Mouse (Mus musculus): ENCODE measurements around the gene Rnf31.

Gene Rnf31

GRCm38 (mm10) chr14:55576376-55576775 lies 15.1 kb upstream of the Rnf31 start:
- no peak for DNase-seq (ENCODE audit: extremely low read depth, insufficient read length, low spot score)

GRCm38 (mm10) chr14:55577871-55578667 lies 13.4 kb upstream of the Rnf31 start, which contains the start of gene Psme1:
Gene Psme1 (plus strand): TSS chr14:55578123.
- peak; percentile 83 for DNase-seq (ENCODE audit: extremely low read depth, insufficient read length, low spot score)

- DNase-seq (ENCODE audit: extremely low read depth, insufficient read length, low spot score) = no peak
Measured at GRCm38 (mm10) chr14:55578668-55579269, 12.7 kb upstream of the Rnf31 start.

DNA sequence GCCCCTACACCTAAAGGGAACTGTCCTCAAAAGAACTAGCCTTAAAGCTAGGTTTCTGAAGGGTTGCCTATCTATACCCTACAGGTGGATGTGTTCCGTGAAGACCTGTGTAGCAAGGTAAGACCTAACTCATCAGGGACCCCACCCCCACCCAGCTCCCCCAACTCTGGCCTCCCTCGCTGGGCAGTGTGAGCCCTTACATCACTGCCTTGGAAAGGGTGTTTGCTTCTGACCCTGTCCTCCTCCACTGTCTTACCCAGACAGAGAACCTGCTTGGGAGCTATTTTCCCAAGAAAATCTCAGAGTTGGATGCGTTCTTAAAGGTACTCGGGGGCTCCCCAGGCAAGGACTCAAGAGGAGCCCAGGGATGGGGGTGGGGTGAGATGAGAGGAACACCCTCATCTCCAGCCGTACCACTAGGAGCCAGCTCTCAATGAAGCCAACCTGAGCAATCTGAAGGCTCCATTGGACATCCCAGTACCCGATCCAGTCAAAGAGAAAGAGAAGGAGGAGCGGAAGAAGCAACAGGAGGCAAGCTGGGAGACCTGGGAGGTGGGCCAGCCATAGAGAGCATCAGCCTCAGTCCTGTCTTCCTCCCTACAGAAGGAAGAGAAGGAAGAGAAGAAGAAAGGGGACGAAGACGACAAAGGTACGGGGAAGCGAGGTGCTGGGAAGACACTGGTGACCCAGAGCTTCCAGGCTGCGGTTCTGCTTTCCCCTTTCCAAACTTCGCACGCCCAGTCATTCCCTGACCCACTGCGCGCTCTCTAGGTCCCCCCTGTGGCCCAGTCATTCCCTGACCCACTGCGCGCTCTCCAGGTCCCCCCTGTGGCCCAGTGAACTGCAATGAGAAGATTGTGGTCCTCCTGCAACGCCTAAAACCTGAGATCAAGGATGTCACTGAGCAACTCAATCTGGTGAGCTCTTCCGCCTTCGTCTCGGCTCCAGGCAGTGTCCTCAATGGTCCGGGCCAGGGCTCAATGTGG lies 11.7 kb upstream of the Rnf31 start:
- DNase-seq (ENCODE audit: extremely low read depth, insufficient read length, low spot score) = no peak

DNA sequence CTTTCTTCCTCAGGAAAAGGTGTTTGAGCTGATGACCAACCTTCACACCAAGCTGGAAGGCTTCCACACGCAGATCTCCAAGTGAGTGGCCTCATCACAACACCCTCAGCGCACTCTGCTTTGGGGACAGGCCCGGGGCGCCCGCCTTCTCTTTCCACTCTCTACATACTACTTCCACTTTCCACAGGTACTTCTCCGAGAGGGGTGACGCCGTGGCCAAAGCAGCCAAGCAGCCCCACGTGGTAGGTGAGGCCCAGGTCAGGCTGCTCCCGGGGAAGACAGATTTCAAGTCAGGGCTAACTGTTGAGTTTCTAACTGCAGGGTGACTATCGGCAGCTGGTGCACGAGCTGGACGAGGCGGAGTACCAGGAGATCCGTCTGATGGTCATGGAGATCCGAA lies 10.8 kb upstream of the Rnf31 start:
- no peak for DNase-seq (ENCODE audit: extremely low read depth, insufficient read length, low spot score)

DNA sequence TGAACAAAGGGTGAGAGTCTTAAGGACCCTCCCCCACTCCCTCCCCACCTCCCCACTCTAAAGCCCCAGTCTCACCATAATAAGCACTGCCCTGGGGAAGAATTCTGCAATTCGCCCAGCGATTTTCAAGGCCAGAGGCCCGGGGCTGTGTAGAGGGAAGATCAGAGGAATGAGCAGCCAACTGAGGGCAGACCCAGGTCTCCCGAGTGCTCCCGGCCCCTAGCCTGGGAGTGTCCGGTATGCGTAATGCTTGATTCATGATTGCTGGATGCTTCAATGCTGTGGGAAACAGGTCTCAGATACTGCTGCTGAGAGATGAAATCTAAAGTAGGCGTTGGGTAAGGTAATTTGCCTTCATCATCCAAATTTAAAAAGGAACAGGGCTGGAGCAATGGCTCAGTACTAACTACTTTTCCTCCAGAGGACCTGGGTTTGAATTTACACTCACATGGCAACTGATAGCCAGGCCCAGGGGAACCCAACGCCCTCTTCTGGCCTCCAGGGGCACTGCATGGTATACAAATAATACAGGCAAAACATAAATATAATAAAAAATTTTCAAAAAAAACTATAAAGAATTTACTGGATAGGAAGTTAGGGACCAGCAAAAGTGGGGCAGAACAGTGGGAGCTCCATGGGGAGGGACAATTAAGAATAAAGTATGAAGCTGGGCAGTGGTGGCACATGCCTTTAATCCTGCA lies 9.4 kb upstream of the Rnf31 start:
- no peak for DNase-seq (ENCODE audit: extremely low read depth, insufficient read length, low spot score)

DNA sequence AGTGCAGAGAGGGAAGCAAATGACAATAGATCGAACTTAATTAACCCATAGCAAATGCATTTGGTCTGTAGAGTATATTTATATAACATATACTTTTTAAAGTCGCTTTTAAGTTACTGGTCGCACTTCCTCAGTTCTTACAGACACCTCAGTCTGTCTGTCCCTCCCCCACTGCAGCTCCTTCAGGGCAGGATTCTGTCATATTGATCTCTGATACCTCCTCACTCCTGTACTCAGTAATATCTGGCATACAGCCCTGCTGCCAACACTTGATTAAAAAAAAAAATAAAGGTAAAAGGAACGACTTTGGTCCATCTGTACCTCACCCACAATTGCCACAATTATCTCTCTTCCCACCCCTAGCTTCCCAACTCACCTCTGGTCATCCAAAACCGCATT lies 7.2 kb upstream of the Rnf31 start:
- DNase-seq (ENCODE audit: extremely low read depth, insufficient read length, low spot score) = no peak

DNA sequence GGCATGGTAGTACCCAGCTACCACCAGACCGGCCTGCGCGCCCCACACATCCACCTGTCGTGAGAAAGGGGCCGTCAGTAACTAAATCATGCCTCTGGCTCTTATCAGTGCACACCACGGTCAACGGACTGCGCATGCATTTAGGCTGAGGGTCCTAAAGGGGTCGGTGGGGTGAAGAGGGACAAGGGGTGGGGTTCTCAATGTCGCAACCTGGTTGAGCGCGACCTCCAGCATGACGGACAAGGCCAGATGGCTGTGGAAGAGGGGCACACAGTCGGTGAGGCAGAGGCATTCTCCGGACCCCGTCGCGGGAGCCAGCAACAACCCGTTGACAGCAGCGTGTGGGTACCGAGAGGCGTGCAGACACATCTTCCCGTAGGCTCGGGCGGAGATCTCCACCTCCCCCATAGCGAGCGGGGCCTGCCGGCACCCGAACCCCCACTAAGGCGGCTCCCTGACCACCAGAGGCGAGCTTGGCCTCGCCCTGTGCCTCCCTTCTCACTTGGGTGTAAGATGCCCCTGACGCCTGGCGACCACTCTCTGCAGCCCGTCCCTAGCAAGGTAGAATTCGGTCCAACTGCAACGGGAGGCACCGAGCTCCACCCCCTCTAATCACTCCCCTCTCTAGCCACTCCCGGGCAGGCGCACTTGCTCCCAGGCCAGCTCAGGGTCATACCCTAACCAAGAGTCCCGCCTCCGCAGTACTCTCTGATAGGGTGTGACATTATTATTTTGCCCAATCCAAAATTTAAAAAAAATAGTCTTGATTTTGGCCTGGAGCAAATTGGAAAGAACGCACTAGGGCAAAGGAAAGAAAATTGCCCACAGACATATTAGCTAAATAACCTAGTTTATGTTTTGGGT lies 6.6 kb upstream of the Rnf31 start, which contains the start of gene Emc9:
Gene Emc9 (minus strand): TSS at position 601 of the 864 bp plus-strand sequence.
- peak; percentile 69 for DNase-seq (ENCODE audit: extremely low read depth, insufficient read length, low spot score)

- DNase-seq (ENCODE audit: extremely low read depth, insufficient read length, low spot score) = no peak
Measured at GRCm38 (mm10) chr14:55585566-55585960, 5.9 kb upstream of the Rnf31 start.

DNA sequence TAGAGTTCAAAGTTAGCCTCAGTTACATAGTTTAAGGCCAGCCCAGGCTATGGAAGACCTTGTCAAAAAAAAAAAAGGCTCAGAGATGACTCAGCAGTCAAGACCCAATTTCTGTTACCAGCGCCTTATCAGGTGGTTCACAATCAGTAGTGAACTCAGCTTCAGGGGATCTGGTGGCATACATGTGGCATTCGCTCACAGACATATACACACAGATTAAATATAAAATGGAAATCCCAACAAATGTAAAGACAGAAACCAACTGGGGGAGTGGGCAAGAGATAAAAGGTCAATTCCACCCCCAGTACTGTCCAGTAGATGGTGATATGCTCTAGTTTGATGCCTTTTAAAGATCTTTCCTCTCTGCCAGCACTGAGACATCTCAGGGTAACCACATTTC lies 5.4 kb upstream of the Rnf31 start:
- DNase-seq (ENCODE audit: extremely low read depth, insufficient read length, low spot score) = no peak

- no peak for DNase-seq (ENCODE audit: extremely low read depth, insufficient read length, low spot score)
Measured at GRCm38 (mm10) chr14:55589271-55589670, 2.2 kb upstream of the Rnf31 start.

DNA sequence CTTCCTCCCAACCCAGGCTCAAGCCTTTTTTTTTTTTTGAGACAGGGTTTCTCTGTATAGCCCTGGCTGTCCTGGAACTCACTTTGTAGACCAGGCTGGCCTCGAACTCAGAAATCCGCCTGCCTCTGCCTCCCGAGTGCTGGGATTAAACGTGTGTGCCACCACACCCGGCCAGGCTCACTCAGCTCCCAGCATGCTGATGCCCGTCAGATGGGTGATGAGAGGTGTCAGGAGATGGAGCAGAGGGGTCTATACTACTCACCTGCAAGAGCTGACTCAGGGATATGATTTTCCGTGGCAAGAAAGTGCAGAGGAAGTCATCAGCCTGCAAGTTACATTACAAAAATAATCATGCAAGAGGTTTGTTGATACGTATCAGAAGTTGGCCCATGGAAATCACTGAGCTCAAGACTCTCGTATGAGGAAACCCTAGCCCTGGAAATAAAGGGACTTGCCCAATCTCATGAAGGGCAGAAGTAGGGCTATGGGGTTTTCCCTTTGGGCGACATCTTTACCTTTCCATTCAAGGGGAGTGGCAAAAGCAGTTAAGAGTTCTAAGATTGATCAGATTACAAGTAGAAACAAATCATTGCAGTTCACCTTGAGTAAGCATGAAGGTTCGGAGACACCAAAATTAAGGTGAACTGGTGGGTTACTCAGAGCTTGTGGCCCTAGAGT lies 1.6 kb upstream of the Rnf31 start:
- no peak for DNase-seq (ENCODE audit: extremely low read depth, insufficient read length, low spot score)

- peak; percentile 92 for DNase-seq (ENCODE audit: extremely low read depth, insufficient read length, low spot score)
Measured at GRCm38 (mm10) chr14:55590748-55591330, 669 bp upstream of the Rnf31 start, which contains the start of gene Psme2. Gene Psme2 (minus strand): TSS chr14:55591113.

DNA sequence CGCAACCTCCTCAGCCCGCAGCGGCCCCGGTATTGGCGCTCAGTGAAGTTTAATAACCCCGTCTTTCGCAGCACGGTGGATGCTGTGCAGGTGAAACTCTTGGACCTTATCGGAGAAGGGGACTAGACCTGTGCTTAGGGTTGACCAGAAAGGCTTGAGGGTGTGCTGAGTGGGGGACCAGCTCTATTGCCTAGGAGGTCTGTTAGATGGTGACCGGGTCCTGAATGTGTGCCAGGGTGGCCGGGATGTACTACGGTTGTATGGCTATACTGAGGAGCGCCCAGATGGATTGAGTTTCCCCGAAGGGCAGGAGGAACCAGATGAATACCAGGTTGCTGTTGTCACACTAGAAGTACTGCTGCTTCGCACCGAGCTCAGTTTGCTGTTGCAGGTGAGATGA lies 718 bp downstream of the Rnf31 start:
- DNase-seq (ENCODE audit: extremely low read depth, insufficient read length, low spot score) = no peak

DNA sequence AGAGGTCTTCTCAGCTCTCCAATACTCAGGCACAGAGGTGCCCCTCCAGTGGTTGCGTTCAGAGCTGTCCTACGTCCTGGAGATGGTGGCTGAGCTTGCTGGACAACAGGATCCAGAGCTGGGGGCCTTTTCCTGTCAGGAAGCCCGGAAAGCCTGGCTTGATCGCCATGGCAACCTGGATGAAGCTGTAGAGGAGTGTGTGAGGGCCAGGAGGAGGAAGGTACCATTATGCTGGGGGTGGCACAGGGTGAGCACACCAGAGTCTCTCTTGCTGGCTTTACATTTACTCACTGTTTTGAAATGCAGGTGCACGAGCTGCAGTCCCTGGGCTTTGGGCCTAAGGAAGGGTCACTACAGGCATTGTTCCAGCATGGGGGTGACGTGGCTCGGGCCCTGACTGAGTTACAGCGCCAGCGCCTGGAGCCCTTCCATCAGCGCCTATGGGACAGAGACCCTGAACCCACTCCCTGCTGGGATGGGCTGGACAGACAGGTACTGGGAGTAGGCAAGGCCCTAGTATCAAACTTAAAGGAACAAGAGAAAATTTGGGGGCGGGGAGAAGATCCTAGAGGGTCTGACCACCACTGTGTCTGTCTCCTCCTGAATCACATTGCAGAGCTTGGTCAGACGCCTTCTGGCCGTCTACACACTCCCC lies 4.7 kb downstream of the Rnf31 start:
- no peak for DNase-seq (ENCODE audit: extremely low read depth, insufficient read length, low spot score)

DNA sequence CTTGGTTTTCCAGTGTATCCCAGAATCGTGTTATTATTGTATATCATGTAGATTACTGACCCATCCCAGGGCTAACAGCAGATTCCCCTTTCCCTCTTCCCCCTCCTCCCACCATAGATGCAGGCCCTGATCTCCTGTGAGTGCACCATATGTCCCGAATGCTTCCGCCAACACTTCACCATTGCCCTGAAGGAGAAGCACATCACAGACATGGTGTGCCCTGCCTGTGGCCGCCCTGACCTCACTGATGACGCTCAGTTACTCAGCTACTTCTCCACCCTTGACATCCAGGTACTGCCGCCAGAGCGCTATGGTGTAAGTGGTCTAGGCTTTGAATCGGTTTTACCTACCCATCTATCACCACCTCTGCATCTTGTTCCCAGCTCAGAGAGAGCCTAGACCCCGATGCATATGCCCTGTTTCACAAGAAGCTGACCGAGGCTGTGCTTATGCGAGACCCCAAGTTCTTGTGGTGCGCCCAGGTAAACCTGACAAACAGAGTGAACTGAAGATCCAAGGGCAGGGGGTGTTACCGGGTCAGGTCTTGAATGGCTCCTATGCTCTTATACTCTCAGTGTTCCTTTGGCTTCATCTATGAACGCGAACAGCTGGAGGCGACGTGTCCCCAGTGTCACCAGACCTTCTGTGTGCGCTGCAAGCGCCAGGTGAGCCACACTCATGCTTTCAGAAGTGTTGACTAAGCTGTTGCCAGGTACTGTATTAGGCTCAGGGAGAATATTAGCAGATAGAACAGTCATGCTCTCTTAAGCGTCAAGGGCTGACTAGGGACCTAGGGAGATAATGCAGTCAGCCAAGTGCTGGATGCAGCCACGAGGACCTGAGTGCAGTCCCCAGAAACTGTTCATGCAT lies 7.2 kb downstream of the Rnf31 start:
- no peak for DNase-seq (ENCODE audit: extremely low read depth, insufficient read length, low spot score)

GRCm38 (mm10) chr14:55603271-55603632 lies 11.7 kb downstream of the Rnf31 start, which contains the start of gene Irf9:
Gene Irf9 (plus strand): TSS chr14:55603571.
- no peak for DNase-seq (ENCODE audit: extremely low read depth, insufficient read length, low spot score)
